Mouse (Mus musculus) gastrocnemius, adult 8-10 months (tissue): Measurements from ENCODE around the gene G3bp1. TPM values are rescaled to one million over a fixed set of nuclear protein-coding genes. Genes with fewer than 3 reads are reported as not detected.

Experiments used
- DNase-seq, 2 experiments: peaks; one replicate each; pipeline ENCODE4 v3.0.0; 2022; ENCODE audit warnings: low spot score in 2 of 2
- total RNA-seq, 4 experiments: library from RNA; stranded (reverse); gene quantifications; 2 replicates each; pipeline ENCODE4 v1.2.4; 2022

Gene G3bp1
- total RNA-seq, result 10 to 100 TPM; 57.3 to 63.3 (median 62.0) TPM

DNA sequence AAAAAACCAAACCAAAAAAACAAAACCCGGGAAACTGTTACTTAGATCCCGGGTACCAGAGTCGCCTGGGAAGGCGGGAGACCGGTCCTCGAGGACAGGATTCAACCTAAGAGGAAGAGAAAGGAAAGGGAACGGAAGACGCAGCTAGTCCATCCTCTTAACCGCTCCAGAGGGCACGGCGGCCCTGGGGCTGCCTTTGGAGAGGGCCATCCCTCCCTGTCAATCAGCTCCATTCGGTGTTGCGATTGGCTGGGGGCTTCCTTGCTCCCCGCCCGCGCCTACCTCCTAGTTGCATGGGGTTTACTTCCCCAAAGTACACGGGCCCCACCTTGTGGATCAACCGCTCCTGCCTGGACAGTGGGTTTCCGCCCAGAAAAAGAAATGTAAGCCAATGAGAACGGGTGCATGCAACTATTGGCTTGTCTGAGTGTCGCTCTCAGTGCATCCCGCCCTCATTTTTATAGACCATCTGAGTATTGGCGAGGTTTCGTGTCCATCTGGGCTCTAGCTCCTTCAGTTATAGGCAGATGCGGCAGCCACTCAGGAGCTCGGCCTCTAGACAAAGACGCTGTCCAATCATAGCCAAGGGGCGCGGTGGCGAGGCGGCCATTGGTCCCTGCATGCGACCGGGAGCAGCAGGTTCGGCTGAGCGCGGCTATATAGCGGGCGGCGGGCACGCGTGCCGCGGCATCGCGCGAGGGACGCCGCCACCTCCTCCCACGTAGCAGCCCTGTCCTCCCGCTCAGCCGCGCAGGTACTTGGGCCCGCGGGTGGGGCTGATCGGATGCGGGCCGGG is at the start of gene G3bp1:
Gene G3bp1 (plus strand): TSS at position 638 of the 796 bp plus-strand sequence.
- DNase-seq, result peak; percentile 100

- no peak for DNase-seq
These were observed 46.5 kb upstream of the G3bp1 start, which contains the start of gene Sparc for GRCm38 (mm10) chr11:55422978-55423377. Gene Sparc (minus strand): TSS chr11:55423183.

- DNase-seq, result peak in 1 of 2 experiments; percentile 59
These were observed 45.7 kb upstream of the G3bp1 start for GRCm38 (mm10) chr11:55423756-55424155.

GRCm38 (mm10) chr11:55424746-55425360 is 44.6 kb upstream of the G3bp1 start:
- no peak for DNase-seq

DNA sequence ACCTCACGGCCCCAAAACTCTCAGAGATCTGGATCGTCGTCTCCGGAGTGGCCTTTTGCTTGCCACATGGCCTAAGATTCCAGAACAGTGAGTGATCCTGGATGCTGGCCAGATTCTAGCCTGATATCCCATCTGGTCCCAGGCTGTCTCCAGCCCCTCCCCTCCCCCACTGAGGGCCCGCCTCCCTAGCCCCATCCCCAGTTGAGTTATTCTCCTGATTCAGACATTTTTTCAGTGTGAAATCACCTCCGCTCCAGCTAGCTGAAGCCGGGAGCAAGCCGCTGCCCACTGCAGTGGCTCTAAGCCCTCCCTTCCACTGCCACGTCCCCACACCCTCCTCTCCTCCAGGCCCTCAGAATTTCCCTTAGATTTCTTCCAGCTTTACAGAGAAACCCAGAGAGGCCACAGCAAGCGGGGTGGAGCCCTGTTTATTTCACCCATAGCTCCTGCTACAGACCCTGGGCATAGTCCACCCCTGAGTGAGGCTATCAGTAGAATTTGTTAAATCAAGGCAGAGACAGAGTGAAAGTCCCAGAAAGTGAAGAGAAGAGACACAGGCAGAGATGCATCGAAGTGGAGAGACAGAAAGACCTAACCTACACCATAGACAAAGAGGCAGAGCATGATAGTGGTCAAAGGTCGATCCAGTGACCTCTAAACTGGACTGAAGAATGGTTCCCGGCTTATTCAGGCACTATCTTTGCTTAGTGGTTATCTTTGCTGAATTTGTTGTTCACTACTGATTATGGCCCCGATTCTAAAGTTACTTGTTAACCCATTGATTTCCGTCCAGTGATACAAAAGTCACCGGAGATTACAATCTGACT is 41.1 kb upstream of the G3bp1 start:
- peak; percentile 85 to 86 for DNase-seq

GRCm38 (mm10) chr11:55429973-55430372 is 39.5 kb upstream of the G3bp1 start:
- no peak for DNase-seq

DNA sequence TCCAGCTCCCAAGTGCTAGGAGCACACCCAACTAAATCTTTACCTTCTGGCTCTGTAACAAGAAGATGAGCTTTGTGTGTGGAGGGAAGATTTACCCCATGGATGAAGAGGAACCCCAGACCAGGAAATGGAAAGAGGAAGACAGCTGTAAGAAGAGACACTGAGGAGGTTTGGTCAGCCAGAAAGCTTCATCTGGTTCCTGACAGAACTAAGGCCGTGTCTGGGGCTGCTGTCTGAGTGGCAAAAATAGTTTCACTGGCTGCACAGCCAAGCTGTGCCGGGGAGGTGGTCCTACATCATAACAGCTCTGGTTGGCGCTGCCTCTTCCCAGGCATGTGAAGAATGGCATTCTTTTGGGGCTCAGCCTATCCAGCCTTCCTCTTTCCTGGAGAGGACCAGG is 36.5 kb upstream of the G3bp1 start:
- DNase-seq, result no peak

- no peak for DNase-seq
These were observed 33.4 kb upstream of the G3bp1 start for GRCm38 (mm10) chr11:55436089-55436488.

- no peak for DNase-seq
These were observed 31.5 kb upstream of the G3bp1 start for GRCm38 (mm10) chr11:55438031-55438430.

GRCm38 (mm10) chr11:55439718-55440117 is 29.8 kb upstream of the G3bp1 start:
- no peak for DNase-seq

DNA sequence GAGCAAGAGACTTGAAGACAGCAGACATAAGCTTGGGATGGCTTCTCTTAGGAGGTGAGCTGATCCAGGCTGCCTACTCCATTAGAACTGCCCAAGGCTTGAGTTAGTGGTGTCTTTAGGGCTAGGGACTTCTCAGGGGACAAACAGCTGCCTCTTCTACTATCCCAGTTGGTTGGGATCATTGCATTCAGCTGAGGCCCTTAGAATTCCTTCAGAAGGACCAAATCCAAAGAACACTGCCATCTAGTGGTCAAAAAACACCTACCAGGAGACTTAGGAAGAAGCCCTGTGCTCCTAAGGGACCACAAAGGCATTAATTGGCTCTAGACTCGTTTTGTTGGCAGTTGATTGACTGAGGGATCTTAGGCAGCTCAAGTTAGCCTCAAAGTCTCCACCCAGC is 24.7 kb upstream of the G3bp1 start:
- peak in 1 of 2 experiments; percentile 23 for DNase-seq

DNA sequence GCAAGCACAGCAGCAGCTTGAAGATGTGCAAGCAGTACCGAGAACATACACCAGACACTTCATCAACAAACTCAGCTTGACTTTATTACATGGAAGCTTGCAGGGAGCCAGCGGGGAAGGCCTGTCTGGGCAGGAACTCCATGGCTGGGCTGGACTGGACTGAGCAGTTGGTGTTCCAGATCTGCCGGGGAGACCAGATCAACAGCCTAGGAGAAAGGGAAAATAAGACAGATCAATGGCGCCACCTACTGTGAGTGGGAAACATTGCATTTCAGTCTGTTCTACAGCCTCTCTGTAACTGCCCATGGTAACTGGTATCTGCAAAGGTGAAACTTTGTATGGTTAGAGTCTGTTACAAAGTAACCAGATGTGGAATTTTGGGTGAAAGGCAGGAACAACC is 22.9 kb upstream of the G3bp1 start:
- peak; percentile 60 to 69 for DNase-seq

DNA sequence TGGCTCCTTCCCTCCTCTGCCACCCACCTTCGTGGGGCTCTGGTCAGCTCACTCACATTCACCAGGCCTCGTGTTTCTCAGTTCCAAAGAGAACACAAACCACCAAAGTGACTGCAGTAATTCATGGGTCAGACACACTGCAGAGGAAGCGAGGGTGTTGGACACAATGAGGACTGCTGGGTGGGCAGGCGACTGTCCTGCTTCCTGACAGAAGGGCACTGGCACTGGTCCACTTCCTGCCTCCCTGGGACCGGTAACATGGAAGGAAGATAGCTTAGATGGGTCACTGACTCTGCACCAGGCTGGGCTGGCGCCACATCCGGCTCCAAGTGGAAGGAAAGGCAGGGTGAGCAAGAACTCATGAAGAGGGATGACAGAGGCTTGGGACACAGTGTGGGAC is 20.0 kb upstream of the G3bp1 start:
- DNase-seq, result no peak

DNA sequence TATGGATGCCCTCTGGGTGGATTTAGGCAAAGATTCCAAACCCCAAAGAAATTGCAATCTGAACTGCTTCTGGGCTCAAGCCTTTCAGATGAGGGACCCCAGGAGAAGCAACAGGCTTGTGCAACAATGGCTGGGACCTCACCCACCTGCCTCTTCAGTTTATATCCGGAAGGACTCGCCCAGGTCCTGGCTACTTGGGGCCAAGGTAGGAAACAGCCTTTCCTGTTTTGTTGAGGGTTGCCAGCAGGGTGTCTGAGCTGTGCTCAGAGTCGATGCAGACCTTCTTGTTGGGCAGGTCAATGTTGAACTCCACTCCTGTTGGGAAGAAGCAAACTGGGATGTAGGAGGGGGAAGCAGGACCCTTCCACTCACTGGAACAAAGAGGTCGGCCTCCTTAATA is 19.2 kb upstream of the G3bp1 start:
- no peak for DNase-seq

- DNase-seq, result no peak
These were observed 15.8 kb upstream of the G3bp1 start for GRCm38 (mm10) chr11:55453640-55454039.

DNA sequence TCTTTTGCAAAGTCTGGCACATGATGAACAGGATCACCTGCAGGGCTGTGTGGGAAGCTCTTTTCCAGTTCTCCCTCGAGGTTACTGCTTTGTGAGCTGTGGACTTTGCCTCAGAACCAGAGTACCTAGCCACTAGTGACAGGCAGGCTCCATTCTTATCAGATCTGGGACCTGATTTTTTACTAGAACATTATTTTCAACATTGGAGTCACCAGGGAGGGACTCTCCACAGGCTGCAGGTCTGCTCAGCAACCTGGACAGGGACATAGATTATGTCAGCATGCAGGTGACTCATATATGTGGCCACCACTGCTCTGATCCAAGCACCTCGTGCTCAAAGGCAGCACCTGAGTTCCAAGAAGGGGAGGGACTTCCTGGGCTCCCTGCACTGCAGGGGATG is 14.3 kb upstream of the G3bp1 start:
- no peak for DNase-seq

- no peak for DNase-seq
These were observed 11.0 kb upstream of the G3bp1 start for GRCm38 (mm10) chr11:55458501-55458900.

DNA sequence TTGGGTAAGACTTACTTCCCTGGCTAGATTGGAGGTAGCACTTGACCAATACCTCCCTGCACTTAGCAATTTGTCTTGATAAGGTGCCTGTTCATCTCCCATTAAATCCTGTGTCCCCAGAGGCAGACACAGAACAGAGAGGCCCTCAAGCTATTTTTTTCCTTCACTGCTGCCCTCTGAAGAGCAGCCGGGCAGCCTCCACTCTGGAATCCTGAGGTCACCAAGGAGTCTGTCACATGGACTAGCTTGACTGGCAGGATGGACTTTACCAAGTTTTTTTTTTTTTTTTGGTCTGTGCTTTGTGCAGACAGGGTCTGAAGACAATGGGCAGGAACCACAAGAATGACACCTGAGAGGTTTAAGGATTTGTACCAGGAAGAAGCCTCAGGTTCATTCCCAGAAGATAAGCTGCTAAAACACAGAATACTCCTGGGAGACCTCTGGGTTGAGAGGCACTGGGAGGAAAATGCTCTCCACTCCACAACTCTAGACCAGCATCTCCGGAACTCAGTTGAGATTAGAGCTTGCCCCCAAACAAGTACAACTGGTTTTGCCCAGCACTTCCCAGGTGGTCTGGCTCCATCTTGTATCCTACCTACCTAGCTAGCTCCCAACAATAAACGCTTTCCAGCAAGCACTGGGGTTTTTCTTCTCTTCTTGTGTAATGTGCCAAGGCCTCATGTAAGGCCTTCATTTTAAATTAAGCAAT is 9.5 kb upstream of the G3bp1 start:
- DNase-seq, result no peak

DNA sequence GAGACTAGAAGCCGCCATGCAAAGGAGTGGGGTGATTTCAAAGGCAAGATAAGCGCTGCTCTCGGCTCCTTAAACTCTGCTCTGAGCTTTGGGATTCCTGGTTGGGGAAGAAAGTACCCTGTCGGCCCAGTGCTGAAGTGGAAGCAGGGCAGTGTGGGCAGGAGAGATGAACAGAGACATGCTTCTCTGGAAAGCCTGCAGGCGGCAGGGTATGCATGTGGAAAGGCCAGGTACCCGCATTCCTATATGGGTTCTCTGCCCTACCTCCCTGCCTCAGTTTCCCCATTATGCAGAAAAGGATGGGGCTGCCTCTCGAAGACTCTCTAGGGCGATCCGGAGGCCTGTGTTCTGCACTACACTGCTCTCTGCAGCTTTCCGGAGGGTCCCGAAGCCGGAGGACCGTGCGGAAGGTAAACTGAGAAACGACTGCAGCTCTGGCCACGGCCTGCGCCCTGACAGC is 8.9 kb upstream of the G3bp1 start:
- no peak for DNase-seq

DNA sequence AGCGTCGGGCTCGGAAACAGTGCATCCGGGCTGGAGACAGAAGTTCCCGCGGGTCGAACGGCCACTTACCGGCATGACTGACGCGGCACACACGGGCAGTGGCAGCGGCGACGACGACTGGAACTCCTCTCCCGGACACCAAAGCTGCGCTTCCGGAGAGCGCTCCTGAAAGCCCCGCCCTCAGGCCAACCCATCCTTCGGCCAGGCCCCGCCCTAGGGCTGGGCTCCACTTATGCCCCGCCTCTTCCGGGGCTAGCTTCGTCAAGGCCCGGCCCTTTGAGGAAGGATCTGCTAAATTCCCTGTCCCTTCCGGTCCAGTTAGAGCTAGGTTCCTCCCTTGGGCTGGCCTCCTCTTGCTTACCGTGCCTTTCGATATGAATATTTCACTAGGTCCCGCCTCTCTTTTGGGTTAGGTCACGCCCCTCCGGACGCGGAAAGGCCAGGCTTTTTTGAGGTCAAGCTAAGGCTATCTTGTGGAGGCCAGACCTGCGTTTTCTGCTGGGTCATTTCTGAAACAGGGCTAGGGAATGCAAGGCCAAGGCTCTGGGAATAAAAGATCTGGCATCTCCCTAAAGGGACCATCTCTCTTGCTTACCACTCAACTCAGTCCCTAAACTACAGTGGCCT is 8.4 kb upstream of the G3bp1 start, which contains the start of gene Atox1:
Gene Atox1 (minus strand): TSS at position 221 of the 627 bp plus-strand sequence.
- peak; percentile 96 for DNase-seq

DNA sequence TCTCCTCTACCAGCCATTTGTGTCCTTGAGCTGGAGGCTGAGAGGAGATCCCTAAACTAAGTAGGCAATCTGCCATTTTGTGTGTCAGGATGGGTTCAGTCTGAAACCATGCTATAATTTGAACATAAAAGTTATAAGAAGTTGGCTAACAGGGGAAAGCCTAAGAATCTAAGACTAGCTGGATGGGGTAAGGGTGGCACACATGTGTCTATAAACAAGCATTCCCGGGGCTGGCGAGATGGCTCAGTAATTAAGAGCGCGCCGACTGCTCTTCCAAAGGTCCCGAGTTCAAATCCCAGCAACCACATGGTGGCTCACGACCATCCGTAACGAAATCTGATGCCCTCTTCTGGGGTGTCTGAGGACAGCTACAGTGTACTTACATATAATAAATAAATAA is 7.3 kb upstream of the G3bp1 start:
- DNase-seq, result no peak
